Mouse (Mus musculus) ES-E14 (cell line): Measurements from ENCODE around the gene Catip.

ENCODE experiments used
- MAFK ChIP-seq: IDR thresholded peaks from 2 replicates; pipeline ENCODE4 v1.6.1; 2014; ENCODE audit warnings: mild to moderate bottlenecking, low read depth, low read length, inconsistent platforms; ENCODE audit not compliant: insufficient read depth
- ZC3H11A ChIP-seq: IDR thresholded peaks from 2 replicates; pipeline ENCODE4 v1.6.1; 2012; ENCODE audit warnings: low read depth, mild to moderate bottlenecking, inconsistent platforms, low read length, borderline replicate concordance
- ZNF384 ChIP-seq: IDR thresholded peaks from 2 replicates; pipeline ENCODE4 v1.6.1; 2012; ENCODE audit warnings: low read depth, low read length, inconsistent platforms

GRCm38 (mm10) chr1:74374980-74375379, 13.1 kb downstream of the Catip start, which contains the start of gene Slc11a1:
- TF ChIP-seq MAFK (no peak), ZC3H11A (no peak), ZNF384 (no peak)
